Mouse (Mus musculus) liver, postnatal 0 days (tissue): ENCODE results near the gene Adamts4.

Experiments
- CTCF ChIP-seq: sonication (generic); IDR thresholded peaks from 2 replicates; pipeline ENCODE4 v1.5.1; 2016; ENCODE audit warnings: antibody characterized with exemption, low read depth
- EP300 ChIP-seq: IDR thresholded peaks from 2 replicates; pipeline ENCODE4 v1.6.1; 2016; ENCODE audit warnings: antibody characterized with exemption, low read depth, mild to moderate bottlenecking

DNA sequence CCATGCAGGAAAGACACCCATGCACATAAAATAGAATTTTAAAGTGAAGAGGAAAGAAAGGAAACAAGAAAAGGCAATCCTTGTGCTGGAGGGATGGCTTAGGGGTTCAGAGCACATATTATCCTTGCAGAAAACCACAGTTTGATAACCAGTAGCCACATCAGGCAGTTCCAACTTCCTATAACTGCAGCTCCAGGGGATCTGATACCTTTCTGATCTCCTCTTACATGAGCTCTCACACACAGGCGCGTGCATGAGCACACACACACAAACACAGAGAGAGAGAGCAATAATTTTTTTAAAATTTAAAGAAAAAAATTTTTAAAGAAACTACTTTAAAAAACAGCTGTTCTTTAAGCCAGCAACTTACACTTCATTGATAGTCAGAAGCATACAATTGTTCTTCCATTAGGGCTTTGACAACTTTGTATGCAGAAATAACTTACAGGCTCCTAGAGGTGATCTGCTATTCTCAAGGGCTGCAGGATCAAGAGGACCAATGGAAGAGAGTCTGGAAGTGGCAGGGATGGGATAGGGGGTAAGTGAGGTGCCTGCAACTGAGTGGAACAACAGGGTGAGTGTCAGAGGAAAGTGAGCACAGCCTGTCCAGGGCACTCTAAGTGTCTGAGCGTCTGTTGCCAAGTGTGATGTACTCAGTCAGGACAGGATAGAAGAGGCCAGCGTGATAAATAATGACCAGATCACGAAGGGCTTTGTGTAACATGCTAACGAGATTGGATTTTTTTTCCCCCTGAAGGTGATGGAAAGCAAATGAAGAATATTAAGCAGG lies 44.3 kb upstream of the Adamts4 start:
- no peak for TF ChIP-seq EP300
- no peak for TF ChIP-seq CTCF
